In genomic region chr10:78599865-78600264, GRCm38 (mm10) we compare ENCODE assay signal across 33 mouse cellular contexts. TPM values are rescaled to one million over a fixed set of nuclear protein-coding genes. Genes with fewer than 3 reads are reported as not detected.
A peak's percentile ranks its signal among the peaks of the same experiment; 100 is the strongest.
DNase-seq lines count a peak whose midpoint lies in the region; ATAC-seq and TF ChIP-seq lines count a peak whose summit lies in the region.
"Had no signal": no experiment of that assay in that cellular context is flagged by ENCODE, and none has a peak within 500 bp of the region (broad histone marks: within the 10 kb centered on the region; RNA-seq: fewer than 3 reads in every experiment).

No protein-coding gene starts in this region.

- no peak for TF ChIP-seq CTCF in CH12.LX (conservative IDR thresholded peaks at IDR 0.05 in 1 of 2, IDR thresholded peaks at IDR 0.05 in 1 of 2; ENCODE audit: low read depth in 2 of 2, low read length in 2 of 2)

- no peaks in the 10 kb centered on the region for H3K36me3 ChIP-seq in limb, embryonic 11.5 days (ENCODE audit: control insufficient read depth, insufficient read depth, low read length)
- H3K36me3 ChIP-seq in limb, embryonic 10.5 days, result no peaks in the 10 kb centered on the region
- H3K36me3 ChIP-seq in CH12.LX (replicated peaks in 1 of 2; ENCODE audit: control insufficient read depth in 1 of 2, insufficient read depth in 1 of 2, low read length in 1 of 2), result no peaks in the 10 kb centered on the region
- H3K36me3 ChIP-seq: embryonic facial prominence, embryonic 13.5 days; embryonic facial prominence, embryonic 15.5 days; forebrain, embryonic 10.5 days; forebrain, embryonic 12.5 days had no signal

- no peak overlapping the region for H3K4me2 ChIP-seq in limb, embryonic 11.5 days (ENCODE audit: low read depth, severe bottlenecking)
- H3K4me2 ChIP-seq in CH12.LX (ENCODE audit: insufficient read depth, low read depth, poor library complexity, severe bottlenecking), result peak overlapping the region; percentile 56; the same call in 1 of the 2 replicates
- H3K4me2 ChIP-seq: embryonic facial prominence, embryonic 13.5 days; embryonic facial prominence, embryonic 15.5 days; forebrain, embryonic 12.5 days had no signal

- dilution Hi-C loops in CH12.LX (cut with MboI; ENCODE audit: extremely low pct_ligation_motif_present, extremely low pct_unique_long_range_greater_than_20kb, low sequenced_read_pairs), result no loop called here

- in situ Hi-C loops in CH12.LX (cut with MboI; ENCODE audit: low pct_ligation_motif_present, low pct_unique_long_range_greater_than_20kb, low sequenced_read_pairs), result loop anchor here (5.0 kb wide), 1 partner anchor 78 kb away; no protein-coding TSS in a partner anchor

- no peak overlapping the region for H3K27ac ChIP-seq in limb, embryonic 11.5 days (replicated peaks; ENCODE audit: low read depth, low read length)
- no peak overlapping the region for H3K27ac ChIP-seq in limb, embryonic 10.5 days
- H3K27ac ChIP-seq in CH12.LX (ENCODE audit: insufficient read depth, low read depth), result no peak overlapping the region
- H3K27ac ChIP-seq: embryonic facial prominence, embryonic 13.5 days; embryonic facial prominence, embryonic 15.5 days; forebrain, embryonic 10.5 days; forebrain, embryonic 12.5 days had no signal

- peak; percentile 6 for DNase-seq in limb, embryonic 11.5 days (ENCODE audit: low spot score)
- no peak for DNase-seq in limb, embryonic 10.5 days (ENCODE audit: low spot score)
- DNase-seq in thymus, postnatal 14 days, result peak; percentile 2
- no peak for DNase-seq in thymus, postnatal 25 days
- DNase-seq in CH12.LX (ENCODE audit: extremely low read depth), result no peak
- DNase-seq in left cerebral cortex, adult 18-20 months (ENCODE audit: low spot score in 2 of 2), result no peak
- no peak for DNase-seq in ovary, postnatal 36 days (ENCODE audit: low spot score)
- DNase-seq: adrenal gland, adult 2 months; adrenal gland, postnatal 10 days; adrenal gland, postnatal 25 days; B cell, adult 2 months; cerebellum, adult 11 months; cerebellum, adult 18-20 months; cerebellum, adult 8-10 months; cerebellum, adult 9-11 months; cerebellum, postnatal 14 days; cerebellum, postnatal 36 days; embryo, embryonic 11 days had no signal

- H3K27me3 ChIP-seq in limb, embryonic 11.5 days (ENCODE audit: control insufficient read depth, insufficient read depth, low read length), result no peaks in the 10 kb centered on the region
- no peaks in the 10 kb centered on the region for H3K27me3 ChIP-seq in limb, embryonic 10.5 days (ENCODE audit: low read depth, poor library complexity, severe bottlenecking)
- H3K27me3 ChIP-seq in CH12.LX (replicated peaks), result peaks cover 53% of the 10 kb centered on the region
- H3K27me3 ChIP-seq: embryonic facial prominence, embryonic 13.5 days; embryonic facial prominence, embryonic 15.5 days; forebrain, embryonic 12.5 days had no signal

- TF ChIP-seq EP300 in CH12.LX (IDR thresholded peaks at IDR 0.05; ENCODE audit: low read length), result no peak

- no peak for TF ChIP-seq POLR2A in CH12.LX (IDR thresholded peaks at IDR 0.05; ENCODE audit: low read depth, low read length)

- H3K79me2 ChIP-seq in CH12.LX (replicated peaks; ENCODE audit: control insufficient read depth, extremely low read depth, insufficient read depth, poor library complexity, severe bottlenecking), result no peaks in the 10 kb centered on the region

- no peak for TF ChIP-seq RAD21 in CH12.LX (IDR thresholded peaks at IDR 0.05; ENCODE audit: low read depth, low read length)

- 91% methylated on average over 5 of the region's 5 CpGs for WGBS in limb, embryonic 11.5 days
- WGBS in limb, embryonic 10.5 days, result 89% methylated on average over 5 of the region's 5 CpGs

- no peak overlapping the region for H3K9ac ChIP-seq in limb, embryonic 11.5 days (ENCODE audit: low read length)
- H3K9ac ChIP-seq in CH12.LX (ENCODE audit: insufficient read depth, low read depth), result no peak overlapping the region
- H3K9ac ChIP-seq: embryonic facial prominence, embryonic 13.5 days; embryonic facial prominence, embryonic 15.5 days; forebrain, embryonic 12.5 days had no signal

- ATAC-seq in limb, embryonic 11.5 days (ENCODE audit: insufficient number of reproducible peaks, low FRiP score, low TSS enrichment, low read depth), result no peak
- peak; percentile 39; the same call in 1 of the 2 replicates for ATAC-seq in megakaryocyte progenitor cell, adult 5-6 weeks (replicated peaks; ENCODE audit: poor library complexity)
- ATAC-seq: CD4-positive, CD25-positive, alpha-beta regulatory T cell, adult 4 months; forebrain, embryonic 14.5 days; forebrain, embryonic 16.5 days had no signal

- no peak overlapping the region for H3K4me3 ChIP-seq in limb, embryonic 11.5 days (ENCODE audit: low read depth, low read length)
- no peak overlapping the region for H3K4me3 ChIP-seq in limb, embryonic 10.5 days
- no peak overlapping the region for H3K4me3 ChIP-seq in CH12.LX (replicated peaks in 1 of 3; ENCODE audit: low read depth in 2 of 3, low read length in 2 of 3, poor library complexity in 1 of 3)
- H3K4me3 ChIP-seq: embryonic facial prominence, embryonic 13.5 days; embryonic facial prominence, embryonic 15.5 days; erythroblast, embryonic 14.5 days; forebrain, embryonic 10.5 days; forebrain, embryonic 12.5 days had no signal

- no peaks in the 10 kb centered on the region for H3K4me1 ChIP-seq in limb, embryonic 11.5 days (ENCODE audit: control insufficient read depth, insufficient read depth, low read length)
- no peaks in the 10 kb centered on the region for H3K4me1 ChIP-seq in limb, embryonic 10.5 days
- 0 out of 4 replicates have a peak, but pooled peaks cover 0 to 3% of the 10 kb centered on the region in 2 experiments for H3K4me1 ChIP-seq in CH12.LX (ENCODE audit: control insufficient read depth in 1 of 2, insufficient read depth in 2 of 2)
- H3K4me1 ChIP-seq: embryonic facial prominence, embryonic 13.5 days; embryonic facial prominence, embryonic 15.5 days; forebrain, embryonic 10.5 days; forebrain, embryonic 12.5 days had no signal

- no peaks in the 10 kb centered on the region for H3K9me3 ChIP-seq in limb, embryonic 11.5 days (ENCODE audit: control insufficient read depth, low read length)
- no peaks in the 10 kb centered on the region for H3K9me3 ChIP-seq in limb, embryonic 10.5 days (replicated peaks)
- H3K9me3 ChIP-seq in CH12.LX (replicated peaks; ENCODE audit: low read length), result no peaks in the 10 kb centered on the region
- H3K9me3 ChIP-seq: embryonic facial prominence, embryonic 13.5 days; embryonic facial prominence, embryonic 15.5 days; forebrain, embryonic 10.5 days; forebrain, embryonic 12.5 days had no signal

TF ChIP-seq in CH12.LX, 34 proteins besides CTCF, POLR2A, EP300 and RAD21:
- TF ChIP-seq JUN (IDR thresholded peaks at IDR 0.05; ENCODE audit: insufficient read depth, low read depth, low read length) (no peak), IRF4 (IDR thresholded peaks at IDR 0.05; ENCODE audit: low read depth, low read length) (no peak), TBP (conservative IDR thresholded peaks at IDR 0.05; ENCODE audit: low read depth, low read length) (no peak), GABPA (IDR thresholded peaks at IDR 0.05; ENCODE audit: insufficient replicate concordance, low read depth, low read length) (no peak), ETS1 (conservative IDR thresholded peaks at IDR 0.05; ENCODE audit: low read depth, low read length) (no peak), HCFC1 (IDR thresholded peaks at IDR 0.05; ENCODE audit: low read depth, low read length) (no peak), MXI1 (IDR thresholded peaks at IDR 0.05; ENCODE audit: low read depth, low read length) (no peak)

RNA-seq across cellular contexts. Expression of gene Syde1, which starts 8.1 kb away (rescaled TPM):
- polyA plus RNA-seq in limb, embryonic 11.5 days (2014; fragmentation: Nextera tagmentation; extraction: Ambion mirVana), result 19.9 and 22.6 TPM in 2 replicates
- polyA plus RNA-seq in limb, embryonic 10.5 days (2016; fragmentation: Nextera tagmentation; extraction: Ambion mirVana), result 15.7 and 19.7 TPM in 2 replicates
- total RNA-seq in CH12.LX (2012; rRNA removed) (not detected in 2 replicates), CH12.LX (2014; rRNA removed) (not detected in 2 replicates)
- polyA plus RNA-seq in CH12.LX (2012; ENCODE audit: insufficient read length, low read depth), result not detected in 2 replicates
- 0.73 and 1.3 TPM in 2 replicates for total RNA-seq in megakaryocyte progenitor cell, adult 5-6 weeks (2015)
- total RNA-seq in megakaryocyte progenitor cell, adult 5-6 weeks (2017), result 0.54 and 0.78 TPM in 2 replicates
- 1 to 10 TPM; 7.8 to 8.5 TPM for total RNA-seq in left cerebral cortex, adult 18-20 months (2021)
- total RNA-seq: MEL had no signal

RNA-seq across cellular contexts. Expression of gene Olfr1357, which starts 18.0 kb away (rescaled TPM):
- not detected in 2 replicates for polyA plus RNA-seq in limb, embryonic 11.5 days (2014; fragmentation: Nextera tagmentation; extraction: Ambion mirVana)
- polyA plus RNA-seq in limb, embryonic 10.5 days (2016; fragmentation: Nextera tagmentation; extraction: Ambion mirVana), result not detected in 2 replicates
- total RNA-seq in CH12.LX (2012; rRNA removed) (not detected in 2 replicates), CH12.LX (2014; rRNA removed) (not detected in 2 replicates)
- not detected in 2 replicates for polyA plus RNA-seq in CH12.LX (2012; ENCODE audit: insufficient read length, low read depth)
- total RNA-seq in megakaryocyte progenitor cell, adult 5-6 weeks (2015), result not detected in 2 replicates
- total RNA-seq in megakaryocyte progenitor cell, adult 5-6 weeks (2017), result not detected in 2 replicates
- total RNA-seq in left cerebral cortex, adult 18-20 months (2021), result not detected
- total RNA-seq: adrenal gland, adult 2 months; adrenal gland, postnatal 10 days; adrenal gland, postnatal 25 days; adrenal gland, postnatal 4 days; common myeloid progenitor, adult 5-6 weeks; ES-E14; MEL had no signal
- polyA plus RNA-seq: adrenal gland, adult 2 months; brain, embryonic 14.5 days; CD4-positive, CD25-positive, alpha-beta regulatory T cell, adult 4 months; embryonic facial prominence, embryonic 11.5 days; embryonic facial prominence, embryonic 13.5 days; erythroblast, embryonic 14.5 days; forebrain, embryonic 10.5 days; forebrain, embryonic 12.5 days; forebrain, embryonic 14.5 days; forebrain, embryonic 16.5 days had no signal

RNA-seq across cellular contexts. Expression of gene Ilvbl, which starts 25.7 kb away (rescaled TPM):
- 24.6 and 29.2 TPM in 2 replicates for polyA plus RNA-seq in limb, embryonic 11.5 days (2014; fragmentation: Nextera tagmentation; extraction: Ambion mirVana)
- 27.2 and 38.8 TPM in 2 replicates for polyA plus RNA-seq in limb, embryonic 10.5 days (2016; fragmentation: Nextera tagmentation; extraction: Ambion mirVana)
- total RNA-seq in CH12.LX (2012; rRNA removed) (18.2 and 21.2 TPM in 2 replicates), CH12.LX (2014; rRNA removed) (11.7 and 16.0 TPM in 2 replicates)
- polyA plus RNA-seq in CH12.LX (2012; ENCODE audit: insufficient read length, low read depth), result 20.4 and 20.5 TPM in 2 replicates
- total RNA-seq in megakaryocyte progenitor cell, adult 5-6 weeks (2015), result 23.1 and 26.9 TPM in 2 replicates
- total RNA-seq in megakaryocyte progenitor cell, adult 5-6 weeks (2017), result 9.1 and 9.6 TPM in 2 replicates
- total RNA-seq in left cerebral cortex, adult 18-20 months (2021), result 10 to 100 TPM; 30.5 to 30.9 TPM

Comparison
In these comparisons a context has a peak if more than half of its experiments do, and no peak if none do; other contexts are left out.
1. DNase-seq: peak in limb, embryonic 11.5 days (single experiment) and thymus, postnatal 14 days (single experiment); none in limb, embryonic 10.5 days (single experiment), thymus, postnatal 25 days (single experiment), CH12.LX (single experiment), left cerebral cortex, adult 18-20 months (0 of 2) and ovary, postnatal 36 days (single experiment).